Mouse (Mus musculus) granulocyte monocyte progenitor cell, adult 5-6 weeks (primary cell): Measurements from ENCODE around the gene Palld. TPM values are rescaled to one million over a fixed set of nuclear protein-coding genes. Genes with fewer than 3 reads are reported as not detected.

Source experiments
- ATAC-seq: replicated peaks from 2 replicates; pipeline ENCODE4 v1.8.0; 2016; ENCODE audit warnings: mild to moderate bottlenecking, moderate TSS enrichment, inconsistent platforms; ENCODE audit not compliant: poor library complexity, severe bottlenecking
- total RNA-seq, 2 experiments: library from RNA; stranded (forward) in 1 of 2; stranded (reverse) in 1 of 2; fragments of 200-712, 200-1000 nt in 1 of 2; fragments of >200 nt in 1 of 2; fragmentation: Nextera tagmentation in 1 of 2; gene quantifications; 2 replicates each; pipeline ENCODE4 v1.2.3; 2014 to 2017

Gene Palld
- total RNA-seq (2014; fragmentation: Nextera tagmentation) (not detected in 2 replicates), total RNA-seq (2017) (not detected in 2 replicates)

- ATAC-seq, result no peak
Measured at GRCm38 (mm10) chr8:61902521-61902920, at the start of gene Palld. Palld (minus strand) TSS chr8:61902690.

GRCm38 (mm10) chr8:61937576-61937975, 35.1 kb upstream of the Palld start:
- no peak for ATAC-seq

DNA sequence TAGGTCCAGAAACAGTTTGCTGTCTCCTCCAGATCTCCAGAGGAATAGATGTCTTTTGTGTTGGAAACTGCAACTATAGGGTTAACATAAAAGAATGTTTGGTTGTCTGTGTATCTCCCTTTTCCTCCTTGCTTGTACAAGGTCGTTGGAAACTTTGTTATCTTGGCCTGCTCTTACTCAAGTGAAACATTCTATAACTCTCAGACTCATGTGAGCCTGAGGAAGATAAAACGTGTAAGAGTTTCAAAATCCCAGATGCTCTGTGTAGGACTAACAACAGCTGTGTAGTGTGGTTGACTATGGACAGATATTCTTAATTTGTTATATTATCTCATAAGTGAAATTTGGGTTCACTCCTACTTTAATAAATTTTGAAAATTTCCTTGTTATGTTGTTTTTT, 30.8 kb upstream of the Palld start:
- ATAC-seq, result no peak

GRCm38 (mm10) chr8:61927777-61928494, 25.4 kb upstream of the Palld start, which contains the start of gene Ddx60:
Ddx60 (plus strand) TSS chr8:61928087.
- peak; percentile 89 for ATAC-seq

DNA sequence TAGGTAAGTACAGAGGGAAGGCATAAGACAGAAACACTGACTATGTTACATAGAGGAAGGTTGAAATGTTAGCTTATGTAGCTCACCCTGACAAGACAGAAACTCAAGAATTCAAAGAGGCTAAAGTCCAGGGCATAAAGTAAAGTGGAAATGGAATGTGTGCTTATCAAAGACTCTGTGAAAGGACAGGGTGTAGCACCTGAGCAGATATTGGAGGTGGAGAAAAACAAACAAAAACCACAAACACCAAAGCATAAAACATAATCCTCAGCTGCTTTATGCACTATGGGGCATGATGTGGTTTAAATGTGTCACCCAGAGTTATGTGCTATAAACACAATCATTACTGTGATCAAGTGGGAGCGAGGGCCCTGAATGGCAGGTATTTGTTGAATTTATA, 22.0 kb upstream of the Palld start:
- no peak for ATAC-seq

GRCm38 (mm10) chr8:61921454-61922054, 19.1 kb upstream of the Palld start:
- no peak for ATAC-seq

DNA sequence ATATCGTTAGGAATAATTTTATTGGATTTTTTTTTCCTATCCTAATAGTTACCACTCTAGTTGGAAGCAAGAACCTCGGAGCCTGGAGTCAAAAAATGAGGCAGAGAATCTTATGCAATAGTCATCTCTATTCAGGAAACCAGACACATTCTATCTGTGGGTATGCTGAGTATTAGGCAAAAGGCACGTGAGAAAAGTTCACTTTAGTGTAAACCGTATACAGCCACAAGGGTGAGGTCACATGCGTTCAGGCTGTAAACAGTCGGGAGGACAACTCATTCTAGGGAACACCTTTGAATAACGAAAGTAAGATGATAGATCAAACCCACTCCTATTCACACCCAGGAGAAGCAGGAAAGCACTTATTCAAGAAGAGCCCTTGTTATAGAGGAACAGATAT, 17.9 kb upstream of the Palld start:
- ATAC-seq, result peak; percentile 97

GRCm38 (mm10) chr8:61919145-61919788, 16.8 kb upstream of the Palld start:
- ATAC-seq, result no peak

- no peak for ATAC-seq
Measured at GRCm38 (mm10) chr8:61917287-61917686, 14.8 kb upstream of the Palld start.

- ATAC-seq, result no peak
Measured at GRCm38 (mm10) chr8:61913957-61914356, 11.5 kb upstream of the Palld start.

DNA sequence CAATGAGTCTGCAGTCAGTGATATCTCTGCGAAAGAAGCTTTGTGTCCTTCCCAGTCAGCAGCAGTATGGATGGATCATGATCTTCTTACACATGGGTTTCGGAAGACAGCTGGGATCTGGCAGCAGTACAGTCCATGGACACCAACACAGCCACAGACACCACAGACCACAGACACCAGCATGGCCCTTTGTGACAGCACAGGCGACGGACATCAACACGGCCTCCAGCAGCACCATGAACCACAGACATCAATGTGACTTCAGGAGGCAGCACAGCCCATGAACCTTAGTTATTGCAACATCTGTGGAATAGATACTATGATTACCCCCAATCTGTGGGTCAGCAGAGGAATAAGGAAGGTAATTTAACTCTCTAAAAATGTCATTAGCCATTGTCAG, 10.3 kb upstream of the Palld start:
- ATAC-seq, result peak; percentile 64

DNA sequence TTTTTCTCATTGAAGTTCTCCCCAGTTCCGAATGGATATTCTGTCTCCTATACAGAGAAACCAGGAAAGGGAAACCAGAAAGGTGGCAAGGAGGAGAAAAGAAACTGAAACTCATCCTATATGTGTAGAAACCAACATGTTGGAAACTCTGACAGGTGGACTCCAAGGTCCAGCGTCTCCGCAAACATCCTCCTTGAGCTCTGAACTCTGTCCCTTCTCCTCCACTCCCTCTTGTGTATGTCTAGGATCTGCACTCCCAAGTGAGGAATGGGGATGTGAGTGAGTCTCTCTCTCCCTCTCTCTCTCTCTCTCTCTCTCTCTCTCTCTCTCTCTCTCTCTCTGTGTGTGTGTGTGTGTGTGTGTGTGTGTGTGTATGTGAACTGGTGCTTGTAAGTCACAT, 6.8 kb upstream of the Palld start:
- no peak for ATAC-seq

GRCm38 (mm10) chr8:61908303-61909215, 6.1 kb upstream of the Palld start:
- ATAC-seq, result peak; percentile 70

DNA sequence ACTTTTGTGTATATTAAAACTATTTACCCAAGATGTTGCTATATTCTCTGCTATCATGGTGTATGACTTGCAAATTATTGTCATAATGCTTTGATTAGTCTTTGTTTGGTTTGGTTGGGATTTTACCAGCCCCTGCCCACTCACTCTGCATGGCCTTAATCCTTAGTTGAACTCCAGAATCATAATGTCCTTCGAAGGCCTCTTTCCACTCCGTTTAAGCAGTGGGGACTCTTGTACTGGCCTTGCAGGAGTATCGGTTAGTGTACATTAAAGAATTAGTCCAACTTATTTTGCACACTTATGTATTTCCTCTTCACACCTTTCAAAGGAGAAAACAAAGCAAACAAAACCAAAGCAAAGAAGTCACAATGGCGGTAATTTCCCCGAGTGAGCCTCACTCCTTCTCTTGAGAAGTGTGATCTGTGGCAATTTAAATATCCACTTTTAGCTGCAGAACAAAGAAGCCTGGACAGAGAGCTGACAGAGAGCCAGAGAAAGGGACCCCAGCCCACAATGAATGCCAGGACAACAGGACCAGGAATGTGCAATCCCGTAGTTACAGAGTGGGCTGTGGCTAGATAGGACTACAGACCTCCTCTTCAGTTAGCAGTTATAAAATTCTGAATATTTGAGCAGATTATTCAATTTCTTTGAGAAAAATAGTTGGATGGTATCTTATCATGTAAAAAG, 1.3 kb downstream of the Palld start:
- no peak for ATAC-seq

- ATAC-seq, result peak; percentile 34
Measured at GRCm38 (mm10) chr8:61897402-61897801, 5.1 kb downstream of the Palld start.

- ATAC-seq, result peak; percentile 87
Measured at GRCm38 (mm10) chr8:61896742-61897141, 5.7 kb downstream of the Palld start.

DNA sequence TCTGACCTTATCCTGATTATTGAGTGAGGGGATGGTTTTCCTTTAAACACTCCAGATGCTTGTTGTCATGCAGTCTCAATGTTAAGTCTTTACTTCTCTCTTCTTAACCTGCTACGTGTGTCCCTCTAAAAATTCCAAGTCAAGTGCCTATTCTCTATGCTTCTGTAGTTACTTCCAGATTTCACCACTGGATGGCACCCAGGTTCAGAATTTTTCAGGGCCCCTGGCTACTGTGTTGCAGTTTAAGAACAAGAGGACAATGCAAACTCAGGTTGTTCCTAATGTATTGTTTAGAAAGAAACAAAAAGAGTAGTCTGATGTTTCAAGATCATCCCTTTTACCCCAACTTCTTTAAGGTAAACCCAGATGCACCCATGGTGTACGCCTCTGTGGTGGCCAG, 8.4 kb downstream of the Palld start:
- ATAC-seq, result peak; percentile 75

DNA sequence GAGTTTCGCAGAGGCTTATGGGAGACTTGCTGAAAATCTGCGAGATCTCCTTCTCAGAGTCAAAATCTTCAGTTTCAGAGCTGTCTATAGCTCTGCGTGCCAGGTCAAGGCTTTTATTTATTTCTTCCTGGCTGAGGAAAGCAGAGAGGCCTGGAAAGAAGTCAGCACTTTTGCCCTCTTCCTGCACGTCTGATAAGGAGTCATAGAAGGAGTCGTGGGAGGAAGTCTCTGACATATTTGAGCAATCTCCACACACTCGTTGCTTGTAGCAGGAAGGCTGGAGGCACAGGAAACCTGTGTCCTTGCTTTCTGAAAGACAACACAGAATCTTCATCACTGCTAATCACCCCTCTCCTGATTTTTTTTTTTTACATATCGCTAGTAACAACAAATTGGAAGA, 24.9 kb downstream of the Palld start:
- ATAC-seq, result peak; percentile 36

DNA sequence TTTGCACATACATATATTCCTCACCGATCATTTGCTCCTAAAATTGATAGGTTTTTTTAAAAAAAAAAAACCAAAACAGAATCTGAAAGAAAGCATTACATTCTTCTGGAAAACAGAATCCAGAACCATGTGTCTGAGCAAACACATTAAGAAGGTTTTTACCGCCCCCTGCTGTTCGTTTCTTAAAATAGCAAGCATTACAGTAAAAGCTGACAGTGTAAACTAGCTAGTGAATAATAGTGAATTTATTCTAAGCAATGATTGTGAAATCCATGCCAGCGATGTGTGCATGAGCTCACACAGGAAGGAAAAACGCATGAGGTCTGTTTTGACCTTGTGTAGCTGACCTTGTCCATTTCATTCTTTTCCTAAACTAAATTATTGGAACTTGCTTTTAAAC, 27.2 kb downstream of the Palld start:
- peak; percentile 88 for ATAC-seq

GRCm38 (mm10) chr8:61873994-61874393, 28.5 kb downstream of the Palld start:
- no peak for ATAC-seq
